Mouse (Mus musculus): Measurements from ENCODE around the gene H2al1j. TPM values are rescaled to one million over a fixed set of nuclear protein-coding genes. Genes with fewer than 3 reads are reported as not detected.

H2al1j gene
- polyA plus RNA-seq, 1 experiment = not detected

Other genes with a start within 250 kb of the H2al1j start
- gene H2al1a, start 28.6 kb upstream of the H2al1j start, polyA plus RNA-seq (2012; rRNA removed) = not detected in 2 replicates
- gene H2al1b, start 25.4 kb upstream of the H2al1j start, polyA plus RNA-seq (2012; rRNA removed) = not detected in 2 replicates
- not detected in 2 replicates for gene H2al1c, start 22.2 kb upstream of the H2al1j start, polyA plus RNA-seq (2012; rRNA removed)
- gene H2al1d, start 19.0 kb upstream of the H2al1j start, polyA plus RNA-seq (2012; rRNA removed) = not detected in 2 replicates
- gene H2al1e, start 15.9 kb upstream of the H2al1j start, polyA plus RNA-seq (2012; rRNA removed) = not detected in 2 replicates
- gene H2al1f, start 12.7 kb upstream of the H2al1j start, polyA plus RNA-seq (2012; rRNA removed) = not detected in 2 replicates
- not detected in 2 replicates for gene H2al1g, start 9.6 kb upstream of the H2al1j start, polyA plus RNA-seq (2012; rRNA removed)
- gene H2al1h, start 6.3 kb upstream of the H2al1j start, polyA plus RNA-seq (2012; rRNA removed) = not detected in 2 replicates
- not detected in 2 replicates for gene H2al1i, start 3.2 kb upstream of the H2al1j start, polyA plus RNA-seq (2012; rRNA removed)

Data from urinary bladder, adult 2 months (tissue).